8 mouse cellular contexts compared by ENCODE assay signal in the genomic region with DNA sequence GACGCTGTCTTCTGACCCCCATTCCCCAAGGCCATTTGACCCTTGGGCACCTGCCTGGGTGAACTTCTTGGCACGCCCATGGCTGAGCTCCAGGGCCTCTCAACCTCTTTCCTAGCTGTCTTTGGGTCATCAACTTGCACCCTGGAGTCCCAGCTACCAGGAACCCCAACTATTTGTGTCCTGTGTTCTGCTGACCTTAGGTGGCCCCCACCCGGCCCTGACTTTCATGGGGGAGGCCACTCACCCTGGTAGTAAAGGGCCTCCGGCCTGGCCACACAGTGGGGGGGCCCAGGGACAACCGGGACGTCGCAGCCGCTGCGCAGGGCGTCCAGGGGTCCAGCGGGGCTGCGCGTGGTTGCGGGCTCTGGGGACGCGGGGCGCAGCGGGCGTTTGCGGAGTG. TPM values are rescaled to one million over a fixed set of nuclear protein-coding genes. Genes with fewer than 3 reads are reported as not detected.
DNase-seq lines count a peak whose midpoint lies in the region; ATAC-seq lines count a peak whose summit lies in the region.

No protein-coding gene starts in this region.

- peaks cover 12% of the 10 kb centered on the region for H3K27me3 ChIP-seq in kidney, embryonic 15.5 days
- H3K27me3 ChIP-seq in hindbrain, embryonic 14.5 days (ENCODE audit: control insufficient read depth, insufficient read depth, low read length): peaks cover 56% of the 10 kb centered on the region
- H3K27me3 ChIP-seq in midbrain, embryonic 14.5 days (ENCODE audit: control insufficient read depth, insufficient read depth, low read length): peaks cover 40% of the 10 kb centered on the region

- no peak for DNase-seq in kidney, postnatal 4 days
- DNase-seq in hindbrain, embryonic 14.5 days (ENCODE audit: low spot score): no peak
- no peak for DNase-seq in midbrain, embryonic 14.5 days
- DNase-seq in layer of hippocampus, adult 9-10 months (ENCODE audit: low spot score): no peak
- no peak for DNase-seq in right cerebral cortex, postnatal 14 days
- DNase-seq in left cerebral cortex, adult 8-10 months (ENCODE audit: low spot score in 2 of 2): no peak

- no peaks in the 10 kb centered on the region for H3K36me3 ChIP-seq in kidney, embryonic 15.5 days
- no peaks in the 10 kb centered on the region for H3K36me3 ChIP-seq in hindbrain, embryonic 14.5 days (replicated peaks; ENCODE audit: control insufficient read depth, insufficient read depth)
- no peaks in the 10 kb centered on the region for H3K36me3 ChIP-seq in midbrain, embryonic 14.5 days (ENCODE audit: control insufficient read depth, insufficient read depth, low read length)

- no peak for ATAC-seq in kidney, embryonic 15.5 days (replicated peaks; ENCODE audit: low FRiP score)
- no peak for ATAC-seq in hindbrain, embryonic 14.5 days (ENCODE audit: low FRiP score)
- no peak for ATAC-seq in midbrain, embryonic 14.5 days (ENCODE audit: low FRiP score, low TSS enrichment)

- peaks cover 53% of the 10 kb centered on the region for H3K4me1 ChIP-seq in kidney, embryonic 15.5 days
- peaks cover 38% of the 10 kb centered on the region for H3K4me1 ChIP-seq in brown adipose tissue, adult 24 weeks (ENCODE audit: control insufficient read depth, insufficient read depth, insufficient read length, low read length)
- peaks cover 8% of the 10 kb centered on the region; the same call in 1 of the 2 replicates for H3K4me1 ChIP-seq in hindbrain, embryonic 14.5 days (replicated peaks; ENCODE audit: control insufficient read depth, insufficient read depth, low read length)
- peaks cover 7% of the 10 kb centered on the region for H3K4me1 ChIP-seq in midbrain, embryonic 14.5 days (ENCODE audit: control insufficient read depth, insufficient read depth, low read length)

- peak overlapping the region; percentile 51 for H3K4me3 ChIP-seq in kidney, embryonic 15.5 days (replicated peaks)
- H3K4me3 ChIP-seq in brown adipose tissue, adult 24 weeks (ENCODE audit: insufficient read depth, low read depth, low read length): peak overlapping the region; percentile 87
- H3K4me3 ChIP-seq in hindbrain, embryonic 14.5 days (replicated peaks; ENCODE audit: low read length): peak overlapping the region; percentile 22
- peak overlapping the region; percentile 19 for H3K4me3 ChIP-seq in midbrain, embryonic 14.5 days (replicated peaks; ENCODE audit: low read depth, low read length)

- H3K27ac ChIP-seq in kidney, embryonic 15.5 days: no peak overlapping the region
- H3K27ac ChIP-seq in brown adipose tissue, adult 24 weeks (replicated peaks; ENCODE audit: low read depth, low read length): peak overlapping the region; percentile 79
- H3K27ac ChIP-seq in hindbrain, embryonic 14.5 days: no peak overlapping the region
- H3K27ac ChIP-seq in midbrain, embryonic 14.5 days (replicated peaks; ENCODE audit: low read depth, low read length): no peak overlapping the region

- no peaks in the 10 kb centered on the region for H3K9me3 ChIP-seq in kidney, embryonic 15.5 days (replicated peaks)
- 0 out of 2 replicates have a peak, but pooled peaks cover 4% of the 10 kb centered on the region for H3K9me3 ChIP-seq in hindbrain, embryonic 14.5 days (ENCODE audit: control insufficient read depth, low read length)
- no peaks in the 10 kb centered on the region for H3K9me3 ChIP-seq in midbrain, embryonic 14.5 days (ENCODE audit: control insufficient read depth, low read length)

- 6% methylated on average over 20 of the region's 20 CpGs for WGBS in kidney, embryonic 15.5 days
- 5% methylated on average over 20 of the region's 20 CpGs for WGBS in hindbrain, embryonic 14.5 days
- WGBS in midbrain, embryonic 14.5 days: 5% methylated on average over 16 of the region's 20 CpGs

- peak overlapping the region; percentile 58 for H3K9ac ChIP-seq in kidney, embryonic 15.5 days
- peak overlapping the region; percentile 42; the same call in 1 of the 2 replicates for H3K9ac ChIP-seq in hindbrain, embryonic 14.5 days
- peak overlapping the region; percentile 45; the same call in 1 of the 2 replicates for H3K9ac ChIP-seq in midbrain, embryonic 14.5 days (replicated peaks; ENCODE audit: low read length)

- peak overlapping the region; percentile 84 for H3K4me2 ChIP-seq in kidney, embryonic 15.5 days
- H3K4me2 ChIP-seq in hindbrain, embryonic 14.5 days (replicated peaks): peak overlapping the region; percentile 47
- peak overlapping the region; percentile 49 for H3K4me2 ChIP-seq in midbrain, embryonic 14.5 days (ENCODE audit: low read length)

RNA-seq across cellular contexts. Expression of gene Bcl3, which starts 0.4 kb away (rescaled TPM):
- 3.9 and 4.9 TPM in 2 replicates for polyA plus RNA-seq in kidney, embryonic 15.5 days (2015; fragmentation: Nextera tagmentation; extraction: Ambion mirVana)
- polyA plus RNA-seq in brown adipose tissue, adult 24 weeks (2012; ENCODE audit: insufficient read depth, insufficient read length, missing spikeins): 14.7 and 24.3 TPM in 2 replicates
- 0.58 and 0.97 TPM in 2 replicates for polyA plus RNA-seq in hindbrain, embryonic 14.5 days (2014; fragmentation: Nextera tagmentation; extraction: Ambion mirVana)
- 0.77 and 1.2 TPM in 2 replicates for polyA plus RNA-seq in midbrain, embryonic 14.5 days (2014; fragmentation: Nextera tagmentation; extraction: Ambion mirVana)
- 1 to 10 TPM in 2 of 4 experiments, under 1 TPM in 1, not detected in 1; 0.57 to 6.4 (median 2.9) TPM for total RNA-seq in left cerebral cortex, adult 8-10 months (2022)

RNA-seq across cellular contexts. Expression of gene Cblc, which starts 25.6 kb away (rescaled TPM):
- polyA plus RNA-seq in kidney, embryonic 15.5 days (2015; fragmentation: Nextera tagmentation; extraction: Ambion mirVana): 8.3 and 9.1 TPM in 2 replicates
- polyA plus RNA-seq in brown adipose tissue, adult 24 weeks (2012; ENCODE audit: insufficient read depth, insufficient read length, missing spikeins): 1.6 TPM in 1 of 2 replicates, not detected in the other
- not detected in 2 replicates for polyA plus RNA-seq in hindbrain, embryonic 14.5 days (2014; fragmentation: Nextera tagmentation; extraction: Ambion mirVana)
- not detected in 2 replicates for polyA plus RNA-seq in midbrain, embryonic 14.5 days (2014; fragmentation: Nextera tagmentation; extraction: Ambion mirVana)
- not detected for total RNA-seq in left cerebral cortex, adult 8-10 months (2022)

RNA-seq across cellular contexts. Expression of gene Gm19345, which starts 29.6 kb away (rescaled TPM):
- 0.16 TPM in 1 of 2 replicates, not detected in the other for polyA plus RNA-seq in kidney, embryonic 15.5 days (2015; fragmentation: Nextera tagmentation; extraction: Ambion mirVana)
- polyA plus RNA-seq in brown adipose tissue, adult 24 weeks (2012; ENCODE audit: insufficient read depth, insufficient read length, missing spikeins): not detected in 2 replicates
- 13.0 and 13.9 TPM in 2 replicates for polyA plus RNA-seq in hindbrain, embryonic 14.5 days (2014; fragmentation: Nextera tagmentation; extraction: Ambion mirVana)
- 9.9 and 13.6 TPM in 2 replicates for polyA plus RNA-seq in midbrain, embryonic 14.5 days (2014; fragmentation: Nextera tagmentation; extraction: Ambion mirVana)
- 1 to 10 TPM; 1.4 to 2.5 (median 2.0) TPM for total RNA-seq in left cerebral cortex, adult 8-10 months (2022)

RNA-seq across cellular contexts. Expression of gene Ceacam16, which starts 38.9 kb away (rescaled TPM):
- not detected in 2 replicates for polyA plus RNA-seq in kidney, embryonic 15.5 days (2015; fragmentation: Nextera tagmentation; extraction: Ambion mirVana)
- not detected in 2 replicates for polyA plus RNA-seq in brown adipose tissue, adult 24 weeks (2012; ENCODE audit: insufficient read depth, insufficient read length, missing spikeins)
- polyA plus RNA-seq in hindbrain, embryonic 14.5 days (2014; fragmentation: Nextera tagmentation; extraction: Ambion mirVana): 0.17 and 0.20 TPM in 2 replicates
- 0.90 TPM in 1 of 2 replicates, not detected in the other for polyA plus RNA-seq in midbrain, embryonic 14.5 days (2014; fragmentation: Nextera tagmentation; extraction: Ambion mirVana)
- total RNA-seq in left cerebral cortex, adult 8-10 months (2022): not detected

RNA-seq across cellular contexts. Expression of gene Bcam, which starts 51.4 kb away (rescaled TPM):
- 244 and 257 TPM in 2 replicates for polyA plus RNA-seq in kidney, embryonic 15.5 days (2015; fragmentation: Nextera tagmentation; extraction: Ambion mirVana)
- polyA plus RNA-seq in brown adipose tissue, adult 24 weeks (2012; ENCODE audit: insufficient read depth, insufficient read length, missing spikeins): 7.6 and 20.8 TPM in 2 replicates
- 17.5 and 18.8 TPM in 2 replicates for polyA plus RNA-seq in hindbrain, embryonic 14.5 days (2014; fragmentation: Nextera tagmentation; extraction: Ambion mirVana)
- 4.5 and 7.8 TPM in 2 replicates for polyA plus RNA-seq in midbrain, embryonic 14.5 days (2014; fragmentation: Nextera tagmentation; extraction: Ambion mirVana)
- total RNA-seq in left cerebral cortex, adult 8-10 months (2022): 10 to 100 TPM; 15.8 to 18.7 (median 17.1) TPM

Comparison
In these comparisons a context has a peak if more than half of its experiments do, and no peak if none do; other contexts are left out.
1. H3K4me3 ChIP-seq: peak in every context shown above with its lines; median percentile 87 in brown adipose tissue, adult 24 weeks; 51 in kidney, embryonic 15.5 days; 22 in hindbrain, embryonic 14.5 days; 19 in midbrain, embryonic 14.5 days.